Mouse (Mus musculus): Measurements from ENCODE around the gene Dnajb7.

The Dnajb7 gene

GRCm38 (mm10) chr15:81408199-81408598 is at the start of gene Dnajb7:
Gene Dnajb7 (minus strand): TSS chr15:81408299.
- no peak for DNase-seq (ENCODE audit: extremely low spot score, low spot score)

GRCm38 (mm10) chr15:81448463-81448862 is 40.4 kb upstream of the Dnajb7 start:
- DNase-seq (ENCODE audit: extremely low spot score, low spot score) = peak; percentile 56

GRCm38 (mm10) chr15:81439236-81439635 is 31.1 kb upstream of the Dnajb7 start:
- no peak for DNase-seq (ENCODE audit: extremely low spot score, low spot score)

- no peak for DNase-seq (ENCODE audit: extremely low spot score, low spot score)
Observed at GRCm38 (mm10) chr15:81438345-81438744, 30.2 kb upstream of the Dnajb7 start.

- DNase-seq (ENCODE audit: extremely low spot score, low spot score) = no peak
Observed at GRCm38 (mm10) chr15:81431195-81431594, 23.1 kb upstream of the Dnajb7 start.

- DNase-seq (ENCODE audit: extremely low spot score, low spot score) = no peak
Observed at GRCm38 (mm10) chr15:81427947-81428346, 19.8 kb upstream of the Dnajb7 start.

GRCm38 (mm10) chr15:81425311-81425710 is 17.2 kb upstream of the Dnajb7 start:
- DNase-seq (ENCODE audit: extremely low spot score, low spot score) = no peak

- DNase-seq (ENCODE audit: extremely low spot score, low spot score) = no peak
Observed at GRCm38 (mm10) chr15:81422156-81422681, 14.1 kb upstream of the Dnajb7 start.

- no peak for DNase-seq (ENCODE audit: extremely low spot score, low spot score)
Observed at GRCm38 (mm10) chr15:81421454-81421853, 13.4 kb upstream of the Dnajb7 start.

GRCm38 (mm10) chr15:81418065-81418464 is 10.0 kb upstream of the Dnajb7 start:
- DNase-seq (ENCODE audit: extremely low spot score, low spot score) = no peak

GRCm38 (mm10) chr15:81416763-81417310 is 8.7 kb upstream of the Dnajb7 start:
- peak; percentile 68 for DNase-seq (ENCODE audit: extremely low spot score, low spot score)

- no peak for DNase-seq (ENCODE audit: extremely low spot score, low spot score)
Observed at GRCm38 (mm10) chr15:81405008-81405407, 3.1 kb downstream of the Dnajb7 start.

GRCm38 (mm10) chr15:81399638-81400315 is 8.3 kb downstream of the Dnajb7 start, which contains the start of the genes St13 and Xpnpep3:
Gene St13 (minus strand): TSS chr15:81400077.
Gene Xpnpep3 (plus strand): TSS chr15:81400138.
- DNase-seq (ENCODE audit: extremely low spot score, low spot score) = peak; percentile 96

- no peak for DNase-seq (ENCODE audit: extremely low spot score, low spot score)
Observed at GRCm38 (mm10) chr15:81399297-81399637, 8.8 kb downstream of the Dnajb7 start.

- no peak for DNase-seq (ENCODE audit: extremely low spot score, low spot score)
Observed at GRCm38 (mm10) chr15:81398189-81398588, 9.9 kb downstream of the Dnajb7 start.

GRCm38 (mm10) chr15:81394211-81394915 is 13.7 kb downstream of the Dnajb7 start:
- no peak for DNase-seq (ENCODE audit: extremely low spot score, low spot score)

- no peak for DNase-seq (ENCODE audit: extremely low spot score, low spot score)
Observed at GRCm38 (mm10) chr15:81392997-81393396, 15.1 kb downstream of the Dnajb7 start.

- no peak for DNase-seq (ENCODE audit: extremely low spot score, low spot score)
Observed at GRCm38 (mm10) chr15:81386327-81386726, 21.8 kb downstream of the Dnajb7 start.

GRCm38 (mm10) chr15:81378845-81379244 is 29.3 kb downstream of the Dnajb7 start:
- no peak for DNase-seq (ENCODE audit: extremely low spot score, low spot score)

GRCm38 (mm10) chr15:81374621-81375020 is 33.5 kb downstream of the Dnajb7 start:
- DNase-seq (ENCODE audit: extremely low spot score, low spot score) = no peak

GRCm38 (mm10) chr15:81370356-81370755 is 37.7 kb downstream of the Dnajb7 start:
- no peak for DNase-seq (ENCODE audit: extremely low spot score, low spot score)

GRCm38 (mm10) chr15:81368601-81369000 is 39.5 kb downstream of the Dnajb7 start:
- no peak for DNase-seq (ENCODE audit: extremely low spot score, low spot score)
